In the genomic region with DNA sequence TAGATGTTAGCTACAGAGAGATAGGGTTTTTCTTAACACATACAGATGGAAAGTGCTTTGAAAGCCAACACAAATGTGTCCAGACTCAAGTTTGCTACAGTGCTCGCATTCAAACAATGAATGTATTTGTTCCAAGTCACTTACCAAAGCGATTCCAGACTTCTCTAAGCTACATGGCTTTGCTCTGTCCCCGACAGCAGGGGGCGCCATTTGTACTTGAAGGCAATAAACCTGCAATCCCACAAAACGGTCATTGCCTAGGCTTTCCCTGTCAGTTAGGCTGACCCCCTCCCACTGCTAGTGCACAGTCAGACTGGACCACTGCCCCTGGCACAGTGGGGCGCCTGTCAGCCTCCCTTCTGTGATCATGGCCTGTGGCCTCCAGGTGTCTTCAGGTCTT, we compare ENCODE assay signal across 9 mouse cellular contexts. TPM values are rescaled to one million over a fixed set of nuclear protein-coding genes. Genes with fewer than 3 reads are reported as not detected.
DNase-seq lines count a peak whose midpoint lies in the region; ATAC-seq lines count a peak whose summit lies in the region.
"Had no signal": no experiment of that assay in that cellular context is flagged by ENCODE, and none has a peak within 500 bp of the region (broad histone marks: within the 10 kb centered on the region; RNA-seq: fewer than 3 reads in every experiment).

No protein-coding gene starts in this region.

- H3K36me3 ChIP-seq in forebrain, embryonic 11.5 days (ENCODE audit: control insufficient read depth, insufficient read depth, low read length) = peaks cover under 1% of the 10 kb centered on the region
- H3K36me3 ChIP-seq in forebrain, embryonic 10.5 days (replicated peaks) = peaks cover 50% of the 10 kb centered on the region
- H3K36me3 ChIP-seq in neural tube, embryonic 15.5 days = peaks cover 42% of the 10 kb centered on the region
- 0 out of 2 replicates have a peak, but pooled peaks cover 3% of the 10 kb centered on the region for H3K36me3 ChIP-seq in neural tube, embryonic 11.5 days (ENCODE audit: control insufficient read depth, insufficient read depth, low read length)

- WGBS in forebrain, embryonic 11.5 days = 40% methylated on average over 6 of the region's 6 CpGs
- WGBS in forebrain, embryonic 10.5 days = 45% methylated on average over 6 of the region's 6 CpGs
- WGBS in neural tube, embryonic 15.5 days = 33% methylated on average over 6 of the region's 6 CpGs
- 38% methylated on average over 6 of the region's 6 CpGs for WGBS in neural tube, embryonic 11.5 days

- ATAC-seq in forebrain, embryonic 11.5 days (replicated peaks; ENCODE audit: low FRiP score) = no peak
- ATAC-seq in neural tube, embryonic 15.5 days (ENCODE audit: low FRiP score) = no peak
- ATAC-seq in common myeloid progenitor, adult 5-6 weeks (replicated peaks; ENCODE audit: low read depth, poor library complexity, severe bottlenecking) = peak; percentile 45
- ATAC-seq in neural tube, embryonic 11.5 days (ENCODE audit: insufficient read depth, low FRiP score, low TSS enrichment) = no peak

- H3K27ac ChIP-seq in forebrain, embryonic 11.5 days (ENCODE audit: low read depth, low read length) = no peak overlapping the region
- H3K27ac ChIP-seq in forebrain, embryonic 10.5 days = no peak overlapping the region
- H3K27ac ChIP-seq in neural tube, embryonic 15.5 days (replicated peaks) = no peak overlapping the region
- H3K27ac ChIP-seq in neural tube, embryonic 11.5 days (ENCODE audit: low read depth, low read length) = no peak overlapping the region

- H3K4me3 ChIP-seq in forebrain, embryonic 11.5 days (ENCODE audit: low read depth, low read length) = no peak overlapping the region
- no peak overlapping the region for H3K4me3 ChIP-seq in forebrain, embryonic 10.5 days
- H3K4me3 ChIP-seq in neural tube, embryonic 15.5 days (replicated peaks) = no peak overlapping the region
- no peak overlapping the region for H3K4me3 ChIP-seq in neural tube, embryonic 11.5 days (ENCODE audit: low read depth, low read length)

- H3K4me2 ChIP-seq in forebrain, embryonic 11.5 days (ENCODE audit: low read depth, low read length, severe bottlenecking) = no peak overlapping the region
- no peak overlapping the region for H3K4me2 ChIP-seq in neural tube, embryonic 15.5 days
- no peak overlapping the region for H3K4me2 ChIP-seq in neural tube, embryonic 11.5 days (ENCODE audit: low read depth)

- DNase-seq in forebrain, embryonic 11.5 days (ENCODE audit: low spot score) = peak; percentile 69
- DNase-seq in forebrain, embryonic 10.5 days (ENCODE audit: extremely low spot score, low spot score) = no peak
- DNase-seq in neural tube, embryonic 10.5 days (ENCODE audit: extremely low spot score, low spot score) = peak; percentile 44
- DNase-seq in layer of hippocampus, adult 9-11 months = peak; percentile 24
- peak; percentile 48 for DNase-seq in neural tube, embryonic 11.5 days (ENCODE audit: low spot score)
- peak; percentile 57 for DNase-seq in urinary bladder, postnatal 14 days (ENCODE audit: low spot score)

- H3K9me3 ChIP-seq in forebrain, embryonic 11.5 days (ENCODE audit: control insufficient read depth, low read length) = no peaks in the 10 kb centered on the region
- no peaks in the 10 kb centered on the region for H3K9me3 ChIP-seq in forebrain, embryonic 10.5 days
- H3K9me3 ChIP-seq in neural tube, embryonic 15.5 days (replicated peaks) = no peaks in the 10 kb centered on the region
- no peaks in the 10 kb centered on the region for H3K9me3 ChIP-seq in neural tube, embryonic 11.5 days (ENCODE audit: control insufficient read depth, low read length)

- no peak overlapping the region for H3K9ac ChIP-seq in forebrain, embryonic 11.5 days (ENCODE audit: low read length)
- H3K9ac ChIP-seq in neural tube, embryonic 15.5 days (replicated peaks) = no peak overlapping the region
- no peak overlapping the region for H3K9ac ChIP-seq in neural tube, embryonic 11.5 days (ENCODE audit: low read length)

- no peaks in the 10 kb centered on the region for H3K4me1 ChIP-seq in forebrain, embryonic 11.5 days (replicated peaks; ENCODE audit: control insufficient read depth, insufficient read depth, low read length)
- peaks cover 7% of the 10 kb centered on the region; the same call in 1 of the 2 replicates for H3K4me1 ChIP-seq in forebrain, embryonic 10.5 days
- no peaks in the 10 kb centered on the region for H3K4me1 ChIP-seq in neural tube, embryonic 15.5 days
- H3K4me1 ChIP-seq in neural tube, embryonic 11.5 days (ENCODE audit: control insufficient read depth, insufficient read depth, low read length) = no peaks in the 10 kb centered on the region

- no peaks in the 10 kb centered on the region for H3K27me3 ChIP-seq in forebrain, embryonic 11.5 days (ENCODE audit: control insufficient read depth, insufficient read depth, low read length)
- peaks cover 5% of the 10 kb centered on the region; the same call in 1 of the 2 replicates for H3K27me3 ChIP-seq in forebrain, embryonic 10.5 days (ENCODE audit: poor library complexity, severe bottlenecking)
- H3K27me3 ChIP-seq in neural tube, embryonic 15.5 days (replicated peaks) = no peaks in the 10 kb centered on the region
- H3K27me3 ChIP-seq in neural tube, embryonic 11.5 days (ENCODE audit: control insufficient read depth, insufficient read depth, low read length) = no peaks in the 10 kb centered on the region

RNA-seq across cellular contexts. Expression of a gene that starts 8.7 kb away (rescaled TPM):
- polyA plus RNA-seq in forebrain, embryonic 11.5 days (2014; fragmentation: Nextera tagmentation; extraction: Ambion mirVana) = 67.2 and 71.4 TPM in 2 replicates
- 77.3 and 81.9 TPM in 2 replicates for polyA plus RNA-seq in forebrain, embryonic 10.5 days (2016; fragmentation: Nextera tagmentation; extraction: Ambion mirVana)
- polyA plus RNA-seq in neural tube, embryonic 15.5 days (2015; fragmentation: Nextera tagmentation; extraction: Ambion mirVana) = 72.0 and 75.3 TPM in 2 replicates
- 56.6 and 62.0 TPM in 2 replicates for total RNA-seq in common myeloid progenitor, adult 5-6 weeks (2017)
- 76.0 and 78.8 TPM in 2 replicates for polyA plus RNA-seq in neural tube, embryonic 11.5 days (2014; fragmentation: Nextera tagmentation; extraction: Ambion mirVana)

RNA-seq across cellular contexts. Expression of a gene that starts 25.2 kb away (rescaled TPM):
- 0.48 and 0.75 TPM in 2 replicates for polyA plus RNA-seq in forebrain, embryonic 11.5 days (2014; fragmentation: Nextera tagmentation; extraction: Ambion mirVana)
- 1.3 and 1.5 TPM in 2 replicates for polyA plus RNA-seq in forebrain, embryonic 10.5 days (2016; fragmentation: Nextera tagmentation; extraction: Ambion mirVana)
- 0.56 and 0.77 TPM in 2 replicates for polyA plus RNA-seq in neural tube, embryonic 15.5 days (2015; fragmentation: Nextera tagmentation; extraction: Ambion mirVana)
- total RNA-seq in common myeloid progenitor, adult 5-6 weeks (2017) = not detected in 2 replicates
- polyA plus RNA-seq in neural tube, embryonic 11.5 days (2014; fragmentation: Nextera tagmentation; extraction: Ambion mirVana) = 0.49 and 0.77 TPM in 2 replicates

RNA-seq across cellular contexts. Expression of a gene that starts 40.4 kb away (rescaled TPM):
- polyA plus RNA-seq in forebrain, embryonic 11.5 days (2014; fragmentation: Nextera tagmentation; extraction: Ambion mirVana) = 0.75 and 1.3 TPM in 2 replicates
- 0.99 and 1.7 TPM in 2 replicates for polyA plus RNA-seq in forebrain, embryonic 10.5 days (2016; fragmentation: Nextera tagmentation; extraction: Ambion mirVana)
- polyA plus RNA-seq in neural tube, embryonic 15.5 days (2015; fragmentation: Nextera tagmentation; extraction: Ambion mirVana) = 0.92 and 1.2 TPM in 2 replicates
- 1.4 TPM in 1 of 2 replicates, not detected in the other for total RNA-seq in common myeloid progenitor, adult 5-6 weeks (2017)
- 0.82 and 0.87 TPM in 2 replicates for polyA plus RNA-seq in neural tube, embryonic 11.5 days (2014; fragmentation: Nextera tagmentation; extraction: Ambion mirVana)
- total RNA-seq: left cerebral cortex, postnatal 10 days had no signal
